Mouse (Mus musculus): Measurements from ENCODE around the gene Lamc1. TPM values are rescaled to one million over a fixed set of nuclear protein-coding genes. Genes with fewer than 3 reads are reported as not detected.

Gene Lamc1
- total RNA-seq, 2 experiments from 2014 or later = 27.0 to 27.2 TPM

DNA sequence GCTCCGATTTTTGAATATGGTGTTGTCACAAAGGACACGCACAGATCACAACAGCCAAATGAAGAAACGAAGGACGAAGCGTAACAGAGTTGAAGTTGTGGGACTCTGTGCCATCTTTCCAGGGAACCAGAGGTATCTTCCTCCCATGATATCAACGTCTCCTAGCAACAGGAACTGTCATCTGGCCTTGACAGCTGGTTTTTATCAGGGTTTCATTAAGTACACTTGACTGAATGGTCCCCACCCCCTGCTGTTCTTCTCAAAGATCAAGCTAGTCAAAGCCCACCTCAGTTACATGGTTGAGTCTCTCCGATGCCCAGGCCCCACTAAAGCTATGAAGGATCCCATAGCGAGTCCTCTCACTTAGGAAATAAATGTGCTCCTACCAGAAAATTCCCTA lies 47.4 kb downstream of the Lamc1 start:
- DNase-seq (ENCODE audit: low spot score in 2 of 2) = no peak
- Histone ChIP-seq H3K4me3 (no peak overlapping the region), H3K27ac (no peak overlapping the region)
- no peak for TF ChIP-seq CTCF (conservative IDR thresholded peaks at IDR 0.05)

DNA sequence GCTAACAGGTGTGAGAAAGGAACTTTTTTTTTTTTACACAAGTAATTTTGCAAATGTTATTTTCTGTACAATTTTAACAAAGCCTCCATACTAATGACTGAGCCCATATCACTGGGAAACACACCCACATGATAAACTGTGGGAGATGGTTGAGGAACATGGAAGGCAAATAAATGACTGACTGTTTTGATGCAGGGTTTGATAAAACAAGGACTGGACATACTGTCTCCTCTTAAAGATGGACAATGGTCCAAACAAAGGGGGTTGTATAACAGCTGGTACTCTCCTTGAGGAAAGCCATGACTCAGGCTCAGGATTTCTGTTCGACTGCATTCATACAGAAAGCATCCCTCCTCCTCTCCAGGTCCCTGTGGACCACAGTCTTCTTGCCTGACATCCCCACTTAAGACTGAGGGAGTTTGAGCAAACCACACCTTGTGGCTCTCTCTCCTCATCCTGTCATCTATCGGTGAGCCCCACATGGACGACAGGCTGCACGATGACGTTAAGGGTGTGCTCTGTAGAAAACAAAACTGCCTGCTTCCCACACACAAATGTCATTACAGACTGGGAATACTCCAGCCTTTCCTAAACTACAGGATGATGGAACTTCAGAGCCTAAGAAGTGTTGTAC lies 50.1 kb downstream of the Lamc1 start:
- H3K4me3 ChIP-seq = peak overlapping the region; percentile 14; the same call in 1 of the 2 replicates
- no peak for TF ChIP-seq CTCF (conservative IDR thresholded peaks at IDR 0.05)
- DNase-seq (ENCODE audit: low spot score in 2 of 2) = peak; percentile 33 to 46
- peak overlapping the region; percentile 83 for H3K27ac ChIP-seq

DNA sequence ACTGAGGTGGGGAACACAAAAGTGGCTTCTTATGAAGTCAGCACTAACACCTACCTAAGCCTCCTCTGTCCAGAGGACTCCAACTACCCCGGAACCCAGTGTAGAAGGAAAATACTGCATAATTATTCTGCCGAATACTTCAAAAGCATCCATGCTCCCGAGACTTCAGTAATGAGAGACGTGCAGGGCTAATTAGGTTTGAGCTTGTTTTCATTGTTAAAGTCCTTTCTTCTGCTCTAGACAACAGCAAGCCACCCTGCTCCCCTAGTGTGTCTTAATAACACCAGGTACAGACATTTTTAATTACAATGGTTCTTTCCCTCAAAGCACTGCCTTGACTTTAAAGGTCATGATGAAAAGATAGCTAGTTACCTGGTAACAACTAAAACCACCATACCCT lies 51.1 kb downstream of the Lamc1 start:
- peak overlapping the region; percentile 83; the same call in 1 of the 2 replicates for H3K27ac ChIP-seq

DNA sequence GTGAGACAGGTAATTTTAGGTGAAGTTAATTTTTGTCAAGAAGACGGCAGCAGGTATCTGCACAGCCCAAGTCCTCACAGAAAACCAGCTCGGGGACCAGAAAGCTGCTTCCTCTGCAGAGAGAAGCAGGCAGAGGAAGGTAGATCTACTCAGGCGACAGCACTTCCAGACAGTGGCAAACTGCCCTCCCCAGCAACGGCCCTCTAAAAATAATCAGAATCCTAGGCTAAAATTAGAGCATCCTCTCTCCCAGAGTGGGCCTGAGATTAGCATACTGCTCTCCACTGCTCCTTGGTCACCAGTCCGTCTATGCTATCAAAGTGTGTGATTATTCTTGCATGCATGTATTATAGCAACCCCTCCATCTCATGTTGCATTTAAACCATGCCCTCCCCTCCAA lies 52.2 kb downstream of the Lamc1 start:
- no peak for TF ChIP-seq CTCF (conservative IDR thresholded peaks at IDR 0.05)
- DNase-seq (ENCODE audit: low spot score in 2 of 2) = no peak
- H3K4me3 ChIP-seq = no peak overlapping the region
- H3K27ac ChIP-seq = peak overlapping the region; percentile 49

More for the DNA sequence above, 51.1 kb downstream of the Lamc1 start:
- no peak overlapping the region for H3K4me3 ChIP-seq
- TF ChIP-seq CTCF (conservative IDR thresholded peaks at IDR 0.05) = no peak
- no peak for DNase-seq (ENCODE audit: low spot score in 2 of 2)

DNA sequence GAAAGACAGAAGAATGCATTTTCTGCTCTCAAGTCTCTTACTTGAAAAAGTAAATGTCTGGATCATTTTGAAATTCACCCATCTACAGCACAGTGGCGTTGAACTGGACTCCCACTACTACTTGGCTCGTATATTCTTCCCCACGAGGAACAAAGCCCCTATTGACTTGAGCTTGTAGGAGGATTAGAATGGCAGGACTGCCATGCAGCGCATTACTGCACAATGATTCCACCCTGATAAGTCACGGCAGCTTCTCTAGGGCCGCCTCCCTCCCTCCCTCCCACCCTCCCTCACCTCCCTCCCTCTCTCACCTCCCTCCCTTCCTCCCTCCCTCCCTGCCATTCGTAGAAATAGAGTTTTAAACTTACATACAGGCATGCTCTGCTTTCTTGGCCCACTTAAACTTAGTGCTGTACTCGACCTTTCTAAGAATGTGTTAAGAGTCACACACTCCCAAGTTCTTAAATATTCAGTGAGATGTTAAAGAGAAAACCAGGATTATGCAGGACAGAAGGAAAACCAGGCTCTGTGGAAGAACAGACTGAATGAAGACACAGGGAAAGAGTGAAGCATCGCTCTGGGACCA lies 54.5 kb downstream of the Lamc1 start:
- no peak for DNase-seq (ENCODE audit: low spot score in 2 of 2)
- no peak for TF ChIP-seq CTCF (conservative IDR thresholded peaks at IDR 0.05)
- Histone ChIP-seq H3K27ac (no peak overlapping the region), H3K4me3 (no peak overlapping the region)

DNA sequence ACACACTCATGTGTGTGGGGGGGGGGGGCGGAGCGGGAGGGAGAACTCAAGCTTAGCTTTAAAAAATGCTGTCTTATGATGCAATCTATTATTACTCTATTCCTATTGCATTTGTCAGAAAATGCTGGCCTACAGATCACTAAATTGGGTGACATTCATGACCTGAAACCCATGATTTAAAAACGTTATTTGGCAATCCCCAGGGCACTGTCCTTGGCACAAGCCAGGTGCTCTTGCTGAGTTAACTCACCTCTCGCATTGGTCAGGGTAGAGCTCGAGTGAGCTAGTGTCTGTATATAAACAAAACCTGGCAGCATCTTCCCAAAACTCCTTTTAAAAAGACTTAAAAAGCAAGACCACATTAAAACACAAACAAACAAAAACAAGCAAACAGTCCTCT lies 57.1 kb downstream of the Lamc1 start:
- TF ChIP-seq CTCF (conservative IDR thresholded peaks at IDR 0.05) = no peak
- DNase-seq (ENCODE audit: low spot score in 2 of 2) = no peak
- Histone ChIP-seq H3K27ac (no peak overlapping the region), H3K4me3 (no peak overlapping the region)

DNA sequence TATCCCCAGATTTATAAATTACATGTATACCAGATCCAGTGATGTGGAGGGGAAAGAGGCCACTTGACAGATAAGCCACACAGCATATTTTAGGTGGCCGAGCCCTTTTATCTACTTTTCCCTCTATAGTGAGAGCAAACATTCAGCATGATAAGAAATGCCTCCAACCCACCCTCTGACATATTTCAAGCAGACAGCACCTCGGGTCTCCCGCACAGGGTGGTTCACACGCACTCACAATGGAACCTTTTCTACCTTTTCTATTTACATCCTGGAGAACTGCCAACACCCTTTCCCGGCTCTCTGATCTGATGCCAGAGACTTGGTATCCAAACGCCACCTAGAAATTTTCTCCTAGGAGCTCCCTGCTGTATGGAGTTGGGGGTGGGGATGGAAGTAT lies 58.0 kb downstream of the Lamc1 start:
- no peak for DNase-seq (ENCODE audit: low spot score in 2 of 2)
- no peak for TF ChIP-seq CTCF (conservative IDR thresholded peaks at IDR 0.05)
- Histone ChIP-seq H3K4me3 (no peak overlapping the region), H3K27ac (no peak overlapping the region)

DNA sequence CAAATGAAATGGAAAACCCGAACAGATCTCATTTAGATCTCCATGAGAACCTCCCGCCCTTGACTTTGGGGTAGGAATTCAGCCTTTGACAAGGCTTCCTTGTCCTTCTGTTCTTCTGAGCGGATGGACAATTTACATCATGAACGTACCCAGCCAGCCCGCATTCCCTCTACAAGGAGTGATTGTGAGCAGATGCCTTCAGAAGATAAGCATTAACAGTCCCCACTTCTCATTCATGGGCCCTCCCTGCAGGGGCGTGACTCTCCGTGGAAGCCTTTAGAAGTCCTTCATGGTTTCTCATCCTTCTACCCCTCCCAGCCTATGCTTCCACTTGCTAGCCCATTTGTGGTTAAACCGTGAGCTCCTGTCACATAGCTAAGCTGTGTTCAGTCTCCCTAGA lies 58.9 kb downstream of the Lamc1 start:
- no peak for DNase-seq (ENCODE audit: low spot score in 2 of 2)
- H3K27ac ChIP-seq = peak overlapping the region; percentile 52
- no peak for TF ChIP-seq CTCF (conservative IDR thresholded peaks at IDR 0.05)

DNA sequence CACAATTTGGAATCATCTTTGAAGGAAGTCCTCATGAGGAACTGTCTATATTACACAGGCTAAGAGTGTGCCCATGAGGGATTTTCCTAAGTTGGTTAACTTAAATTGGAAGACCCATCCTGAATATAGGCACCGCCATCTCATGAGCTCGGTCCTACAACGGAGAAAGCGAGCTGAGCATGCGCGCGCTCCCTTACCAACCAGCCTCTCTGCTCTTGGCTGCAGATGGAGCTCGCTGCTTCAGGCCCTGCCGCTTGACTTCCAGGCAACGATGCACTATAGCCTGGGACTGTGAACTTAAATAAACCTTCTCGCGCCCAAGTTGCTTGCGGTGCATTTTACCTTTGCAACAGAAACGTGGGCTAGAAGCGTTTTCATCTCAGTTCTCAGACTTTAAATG lies 61.8 kb downstream of the Lamc1 start:
- no peak for DNase-seq (ENCODE audit: low spot score in 2 of 2)
- no peak for TF ChIP-seq CTCF (conservative IDR thresholded peaks at IDR 0.05)
- no peak overlapping the region for H3K27ac ChIP-seq
- no peak overlapping the region for H3K4me3 ChIP-seq

More for the DNA sequence above, 58.9 kb downstream of the Lamc1 start:
- H3K4me3 ChIP-seq = no peak overlapping the region

DNA sequence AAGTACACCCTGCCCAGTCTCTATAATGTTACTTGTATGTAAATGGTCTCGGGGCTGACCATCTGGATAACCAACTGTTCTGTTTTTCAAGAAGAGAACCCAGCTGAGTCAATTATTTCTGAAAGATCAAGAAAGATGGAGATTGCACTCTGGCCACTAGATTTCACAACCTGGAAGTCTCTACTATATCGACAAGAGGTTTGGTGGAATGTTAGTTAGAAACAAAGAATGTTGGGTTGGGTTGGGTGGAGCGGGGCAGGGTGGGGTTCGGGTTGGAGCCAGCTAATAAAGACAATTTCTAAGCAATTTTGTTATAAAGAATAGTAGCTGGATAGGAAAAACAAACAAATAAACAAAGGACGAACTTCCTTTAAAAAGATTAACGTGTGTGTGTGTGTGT lies 62.9 kb downstream of the Lamc1 start:
- Histone ChIP-seq H3K27ac (no peak overlapping the region), H3K4me3 (no peak overlapping the region)
- no peak for DNase-seq (ENCODE audit: low spot score in 2 of 2)
- no peak for TF ChIP-seq CTCF (conservative IDR thresholded peaks at IDR 0.05)

DNA sequence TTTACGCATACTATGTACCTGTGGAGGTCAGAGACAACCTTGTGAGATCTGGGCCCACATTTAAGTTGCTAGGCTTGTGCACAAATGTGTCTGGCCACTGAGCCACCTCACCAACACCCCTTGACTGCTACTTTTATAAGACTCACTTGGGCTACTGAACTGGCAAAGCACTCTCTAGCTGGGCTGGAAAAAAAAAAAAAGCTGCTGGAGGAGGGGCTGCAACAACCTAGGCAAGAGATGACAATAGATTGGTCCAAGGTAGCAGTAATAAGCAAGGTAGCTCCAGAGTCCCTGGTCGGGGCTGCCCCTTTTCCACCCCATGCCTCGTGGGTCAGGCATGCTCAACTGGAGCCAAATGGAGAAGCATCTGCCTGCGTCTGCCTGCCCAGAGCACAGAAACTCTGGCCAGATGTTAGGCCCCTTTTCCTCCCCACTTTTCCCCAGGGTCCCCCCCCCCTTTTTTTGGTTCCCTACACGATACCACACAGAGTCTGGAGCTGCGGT lies 63.7 kb downstream of the Lamc1 start:
- no peak for TF ChIP-seq CTCF (conservative IDR thresholded peaks at IDR 0.05)
- Histone ChIP-seq H3K4me3 (no peak overlapping the region), H3K27ac (no peak overlapping the region)
- DNase-seq (ENCODE audit: low spot score in 2 of 2) = no peak

DNA sequence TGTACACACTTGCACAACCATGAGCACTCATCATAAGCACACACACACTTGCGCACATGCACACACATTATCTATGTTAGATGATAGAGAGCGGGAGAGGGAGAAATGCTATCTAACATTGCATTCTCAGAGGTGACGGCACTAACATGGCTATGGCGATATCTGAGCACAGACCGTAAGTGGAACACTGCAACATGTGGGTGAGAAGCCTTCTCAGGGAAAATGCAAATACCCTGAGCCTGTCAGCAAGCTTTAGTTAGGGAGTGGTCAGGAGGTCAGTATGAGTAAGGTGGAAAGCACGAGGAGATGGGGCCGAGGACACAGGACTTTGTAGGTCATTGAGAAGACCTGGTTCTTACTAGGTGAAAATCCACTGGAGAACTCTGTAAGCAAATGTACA lies 64.3 kb downstream of the Lamc1 start:
- DNase-seq (ENCODE audit: low spot score in 2 of 2) = no peak
- TF ChIP-seq CTCF (conservative IDR thresholded peaks at IDR 0.05) = no peak
- Histone ChIP-seq H3K4me3 (no peak overlapping the region), H3K27ac (no peak overlapping the region)

DNA sequence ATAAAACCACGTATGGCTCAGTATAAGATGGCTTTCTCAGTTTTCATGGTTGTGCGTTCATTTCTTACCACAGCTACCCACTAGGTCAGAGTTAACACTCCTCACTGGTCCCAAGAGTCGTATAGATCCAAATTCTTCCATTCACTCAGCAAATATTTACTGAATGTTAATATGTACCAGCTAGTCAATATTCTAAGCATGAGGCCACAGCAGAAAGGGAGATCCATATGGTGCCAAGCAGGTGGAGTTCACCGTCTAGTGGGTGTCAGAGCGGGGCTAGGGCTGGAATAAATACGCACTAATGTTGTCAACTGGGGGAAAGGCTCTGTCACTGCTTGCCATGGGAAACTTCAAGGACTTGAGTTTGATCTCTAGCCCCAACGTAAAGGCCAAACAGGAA lies 64.9 kb downstream of the Lamc1 start:
- peak overlapping the region; percentile 78; the same call in 1 of the 2 replicates for H3K27ac ChIP-seq

DNA sequence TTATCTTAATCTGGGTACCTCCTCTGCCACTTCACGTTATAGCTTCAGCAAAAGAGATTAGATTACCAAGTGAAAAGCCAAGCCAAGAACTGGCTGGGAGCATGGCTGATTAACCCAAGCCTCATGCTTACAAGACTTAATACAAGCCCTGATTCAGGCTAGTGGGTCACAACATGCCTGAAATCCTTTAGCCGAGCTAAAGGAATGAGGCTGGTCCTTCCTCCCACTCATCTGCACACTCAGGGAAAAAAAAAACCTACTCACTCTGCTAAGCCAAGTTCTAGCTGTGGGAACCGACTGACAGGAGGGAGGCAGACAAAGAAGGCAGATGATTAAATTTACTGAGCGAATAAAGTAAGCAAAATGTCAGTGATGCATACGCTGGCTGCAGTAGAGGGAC lies 65.7 kb downstream of the Lamc1 start:
- Histone ChIP-seq H3K4me3 (no peak overlapping the region), H3K27ac (peak overlapping the region; percentile 78)
- peak; percentile 26 to 36 for DNase-seq (ENCODE audit: low spot score in 2 of 2)
- TF ChIP-seq CTCF (conservative IDR thresholded peaks at IDR 0.05) = no peak

More for the DNA sequence above, 64.9 kb downstream of the Lamc1 start:
- TF ChIP-seq CTCF (conservative IDR thresholded peaks at IDR 0.05) = no peak
- no peak overlapping the region for H3K4me3 ChIP-seq
- DNase-seq (ENCODE audit: low spot score in 2 of 2) = no peak
